Mouse (Mus musculus) brain, embryonic 14.5 days (tissue): ENCODE measurements at regions not wholly inside any gene's neighbourhood (a gene's known extent, or its start where the extent isn't known, plus 50 kb on each side); places are given as distances from the start of the nearest gene placed in this dataset.

Source experiments
- DNase-seq: peaks from one replicate; pipeline ENCODE4 v3.0.0-alpha.2; 2011; ENCODE audit warnings: low read depth
- CTCF ChIP-seq: fragments of 200-500 bp; IDR thresholded peaks from 2 replicates; pipeline ENCODE4 v1.5.1; 2012; ENCODE audit warnings: inconsistent platforms, mild to moderate bottlenecking, moderate library complexity, borderline replicate concordance; ENCODE audit not compliant: insufficient read depth, insufficient read length; ENCODE audit errors: extremely low read depth
- POLR2A ChIP-seq: fragments of 200-500 bp; IDR thresholded peaks from 2 replicates; pipeline ENCODE4 v1.6.1; 2012; ENCODE audit warnings: mild to moderate bottlenecking, inconsistent platforms, borderline replicate concordance; ENCODE audit not compliant: poor library complexity, insufficient read depth, insufficient read length, severe bottlenecking; ENCODE audit errors: extremely low read depth

DNA sequence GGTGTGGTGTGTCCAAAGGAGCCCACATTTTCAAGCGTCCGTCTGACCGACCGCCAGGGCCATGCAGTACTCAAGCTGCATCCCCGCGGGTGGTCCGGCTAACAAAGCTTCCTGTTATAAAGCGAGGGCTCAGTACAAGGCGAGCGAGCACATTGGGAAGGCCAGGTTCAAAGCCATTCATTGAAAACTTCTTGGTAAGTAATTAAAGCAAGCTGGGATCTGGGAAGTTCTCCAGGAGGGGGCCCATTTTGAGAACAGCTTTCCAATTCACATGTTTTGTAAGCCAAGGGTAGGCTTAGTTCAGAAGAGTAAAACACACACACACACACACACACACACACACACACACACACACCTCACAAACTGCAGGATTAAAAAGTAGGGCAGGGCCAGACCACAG lies 57.3 kb upstream of the Prep start:
- TF ChIP-seq CTCF: no peak
- no peak for TF ChIP-seq POLR2A

DNA sequence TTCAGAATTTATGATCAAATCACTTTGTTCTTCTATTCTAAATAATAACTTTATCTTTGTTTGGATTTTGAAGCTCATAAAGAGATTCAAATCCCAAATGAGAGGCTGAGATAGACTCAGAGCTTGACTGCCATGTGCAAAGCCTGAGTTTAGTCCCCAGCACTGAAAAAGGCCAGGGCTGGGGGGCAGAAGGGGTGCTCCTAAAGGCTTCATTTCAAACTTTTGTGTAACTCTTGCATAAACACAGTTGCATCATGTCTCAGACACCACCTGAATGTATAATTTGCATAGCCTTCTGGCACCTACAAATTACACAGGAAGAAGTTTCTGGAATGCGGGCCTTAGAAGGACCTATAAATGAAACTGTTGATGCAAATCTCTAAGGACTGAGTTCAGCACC lies 57.8 kb upstream of the Prep start:
- DNase-seq: no peak
- TF ChIP-seq POLR2A (no peak), CTCF (no peak)

More for the DNA sequence above, 57.3 kb upstream of the Prep start:
- DNase-seq: peak; percentile 96

- DNase-seq: no peak
- TF ChIP-seq CTCF: no peak
- no peak for TF ChIP-seq POLR2A
These were observed 62.9 kb upstream of the Prep start for GRCm38 (mm10) chr10:45004037-45004653.

- DNase-seq: peak; percentile 63
- TF ChIP-seq POLR2A (no peak), CTCF (no peak)
These were observed 63.7 kb upstream of the Prep start for GRCm38 (mm10) chr10:45003344-45003681.

GRCm38 (mm10) chr10:45002637-45003343 lies 64.2 kb upstream of the Prep start:
- TF ChIP-seq POLR2A: no peak
- TF ChIP-seq CTCF: no peak
- DNase-seq: no peak

DNA sequence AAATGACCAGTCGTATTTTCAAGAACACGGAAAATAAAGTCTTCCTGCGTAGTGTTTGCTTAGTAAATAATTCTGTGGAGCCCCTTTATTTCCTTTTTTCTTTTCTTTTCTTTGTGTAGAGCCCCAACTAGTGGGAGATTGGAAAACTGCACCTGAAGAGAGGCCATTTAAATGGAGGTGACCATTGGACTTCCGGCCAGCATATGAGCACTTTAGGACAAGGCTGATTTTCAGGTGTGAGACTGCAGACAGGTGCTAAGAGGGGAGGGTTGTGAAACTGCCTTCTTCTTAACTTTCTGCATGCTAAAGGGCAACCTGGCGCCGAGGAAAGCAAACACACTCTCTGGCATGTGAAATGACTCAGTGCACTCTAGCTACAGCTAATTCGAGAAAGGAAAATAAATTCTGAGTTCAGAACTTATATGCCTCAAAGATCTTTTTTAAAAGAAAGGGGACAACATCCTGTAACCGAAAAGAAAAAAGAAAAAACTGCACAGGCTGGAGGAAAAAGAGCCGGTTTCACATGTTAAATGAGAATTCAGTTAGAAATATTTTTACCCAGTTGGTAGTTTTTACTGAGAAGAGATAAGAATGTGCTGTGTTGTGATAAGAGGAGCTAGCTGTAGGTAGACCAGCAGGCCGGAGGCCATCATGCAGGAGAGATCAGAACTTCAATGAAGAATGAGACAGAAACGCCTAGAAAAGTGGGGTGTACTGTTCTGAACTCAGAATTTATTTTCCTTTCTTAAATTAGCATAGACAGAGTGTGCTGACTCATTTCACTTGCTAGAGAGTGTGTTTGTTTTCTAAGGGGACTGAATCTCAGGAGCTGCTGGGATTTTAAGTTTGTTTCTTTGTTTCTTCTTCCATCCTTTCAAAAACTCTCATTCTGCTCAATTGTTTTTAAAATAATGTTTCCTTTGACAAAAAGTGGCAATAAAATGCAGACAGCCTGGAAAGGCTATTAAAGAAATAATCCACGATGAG lies 65.8 kb upstream of the Prep start:
- no peak for TF ChIP-seq POLR2A
- TF ChIP-seq CTCF: peak; percentile 61; the same call in 1 of the 2 replicates
- DNase-seq: peak; percentile 86

DNA sequence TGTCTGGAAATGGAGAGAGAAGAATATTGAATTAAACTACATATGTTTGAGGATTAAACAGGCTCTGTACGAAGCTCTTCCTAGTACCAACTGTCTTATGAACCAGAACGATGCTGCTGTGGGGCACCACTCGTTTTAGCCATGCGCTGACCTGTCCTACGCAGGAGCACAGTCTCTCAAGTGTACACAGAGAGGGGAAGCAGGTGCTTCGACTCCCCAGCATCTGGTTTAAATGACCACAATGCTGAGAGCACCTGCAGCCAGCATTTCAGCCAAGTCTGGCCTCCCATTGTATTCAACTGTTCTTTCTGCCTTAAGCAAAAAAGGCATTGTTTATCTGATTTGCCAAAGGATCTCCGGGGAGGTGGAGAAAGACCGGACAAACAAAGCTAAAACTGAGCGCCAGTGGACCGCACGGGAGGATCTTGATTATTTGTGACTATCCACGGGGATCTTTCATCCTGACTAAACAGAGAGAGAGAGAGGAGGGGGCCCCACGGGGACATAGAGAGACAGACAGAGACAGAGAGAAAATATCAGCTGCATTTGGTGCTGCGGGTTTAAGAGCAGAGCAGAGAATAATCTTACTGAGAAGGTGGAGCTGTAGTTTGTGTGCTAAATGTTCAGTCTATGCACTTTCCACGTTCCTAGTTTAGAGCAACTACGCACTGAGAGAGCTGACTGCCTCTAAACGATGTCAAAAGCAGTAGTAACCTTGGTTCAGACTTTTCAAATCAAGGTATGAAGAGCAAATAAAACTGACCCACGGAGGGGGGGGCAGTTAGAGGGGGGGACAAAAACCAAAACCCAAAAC lies 66.8 kb upstream of the Prep start:
- TF ChIP-seq POLR2A (no peak), CTCF (no peak)
- peak; percentile 64 for DNase-seq

GRCm38 (mm10) chr10:44997906-44998289 lies 69.1 kb upstream of the Prep start:
- DNase-seq: no peak
- no peak for TF ChIP-seq POLR2A
- TF ChIP-seq CTCF: no peak

GRCm38 (mm10) chr10:44997184-44997905 lies 69.7 kb upstream of the Prep start:
- DNase-seq: peak; percentile 76

DNA sequence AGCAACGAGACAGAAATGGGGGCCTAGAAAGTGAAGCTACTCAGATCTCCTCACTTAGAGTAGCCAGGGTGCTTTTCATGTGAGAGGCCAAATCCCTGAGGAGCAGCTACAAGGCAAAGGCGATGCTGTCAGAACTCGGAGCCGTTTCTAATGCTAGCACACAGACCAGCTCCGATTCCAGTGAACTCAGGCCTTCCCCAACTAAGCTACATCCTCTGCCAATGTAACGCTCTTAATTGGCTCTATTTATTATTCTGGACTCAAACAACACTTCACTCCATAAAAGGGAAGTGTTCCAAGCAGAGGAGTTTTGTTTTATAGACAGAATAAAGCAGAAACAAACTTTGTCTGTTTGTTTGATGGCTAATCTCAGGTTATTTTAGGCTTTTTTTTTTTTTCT lies 71.2 kb upstream of the Prep start:
- no peak for TF ChIP-seq POLR2A
- TF ChIP-seq CTCF: no peak
- DNase-seq: peak; percentile 71

More at GRCm38 (mm10) chr10:44997184-44997905, 69.7 kb upstream of the Prep start:
- no peak for TF ChIP-seq CTCF
- peak; percentile 22; the same call in 1 of the 2 replicates for TF ChIP-seq POLR2A
